In the genomic region with DNA sequence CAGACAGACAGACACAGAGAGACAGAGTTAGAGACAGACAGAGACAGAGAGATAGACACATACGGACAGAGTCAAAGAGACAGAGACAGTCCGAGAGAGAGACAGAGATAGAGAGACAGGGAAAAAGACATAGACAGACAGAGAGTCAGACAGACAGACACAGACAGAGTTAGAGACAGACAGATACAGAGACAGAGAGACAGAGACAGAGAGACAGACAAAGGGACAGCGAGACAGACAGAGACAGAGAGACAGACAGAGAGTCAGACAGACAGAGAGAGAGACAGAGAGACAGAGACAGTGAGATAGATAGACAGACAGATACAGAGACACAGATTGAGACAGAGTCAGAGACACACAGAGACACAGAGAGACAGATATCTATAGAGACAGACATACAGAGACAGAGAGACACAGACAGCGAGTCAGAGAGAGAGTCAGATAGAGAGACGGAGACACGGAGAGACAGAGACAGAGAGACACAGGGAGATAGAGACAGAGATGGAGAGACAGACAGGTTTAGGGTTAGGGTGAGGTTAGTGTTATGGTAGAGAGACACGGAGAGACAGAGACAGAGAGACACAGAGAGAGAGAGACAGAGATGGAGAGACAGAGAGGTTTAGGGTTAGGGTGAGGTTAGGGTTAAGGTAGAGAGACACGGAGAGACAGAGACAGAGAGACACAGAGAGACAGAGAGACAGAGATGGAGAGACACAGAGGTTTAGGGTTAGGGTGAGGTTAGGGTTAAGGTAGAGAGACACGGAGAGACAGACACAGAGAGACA, we compare ENCODE assay signal across 27 mouse cellular contexts. TPM values are rescaled to one million over a fixed set of nuclear protein-coding genes. Genes with fewer than 3 reads are reported as not detected.
DNase-seq lines count a peak whose midpoint lies in the region; ATAC-seq lines count a peak whose summit lies in the region.
"Not testable (repeated sequence)": the region's sequence is repeated elsewhere in the genome, so short reads cannot be mapped to it uniquely, and the experiment has no call there.
"Had no signal": no experiment of that assay in that cellular context is flagged by ENCODE, and none has a peak within 500 bp of the region (broad histone marks: within the 10 kb centered on the region; RNA-seq: fewer than 3 reads in every experiment).

No protein-coding gene starts in this region.

- H3K9me3 ChIP-seq in forebrain, embryonic 10.5 days: peaks cover 55% of the 10 kb centered on the region
- peaks cover 23% of the 10 kb centered on the region for H3K9me3 ChIP-seq in midbrain, embryonic 11.5 days (ENCODE audit: control insufficient read depth, low read length)

- H3K4me3 ChIP-seq in forebrain, embryonic 10.5 days; midbrain, embryonic 11.5 days (ENCODE audit: low read depth, low read length): not testable (repeated sequence)

- H3K27me3 ChIP-seq in forebrain, embryonic 10.5 days (ENCODE audit: poor library complexity, severe bottlenecking); midbrain, embryonic 11.5 days (ENCODE audit: control insufficient read depth, insufficient read depth, low read length): not testable (repeated sequence)

- DNase-seq in A20 (ENCODE audit: low read depth, low spot score) (peak; percentile 23), ES-CJ7 (ENCODE audit: low read depth, low spot score) (peak; percentile 80), NIH3T3 (ENCODE audit: low read depth) (peak; percentile 41)
- peak; percentile 20 for DNase-seq in embryo, embryonic 10.5 days (ENCODE audit: low spot score)
- DNase-seq in forebrain, embryonic 10.5 days (ENCODE audit: extremely low spot score, low spot score): peak; percentile 14
- DNase-seq in induced T-regulatory cell, adult 2 months (ENCODE audit: low read depth): peak; percentile 41
- DNase-seq in midbrain, embryonic 11.5 days (ENCODE audit: low spot score, missing footprints): peak; percentile 64
- peak; percentile 38 for DNase-seq in retina, postnatal 1 day

- 80% methylated on average over 5 of the region's 9 CpGs for WGBS in forebrain, embryonic 10.5 days
- WGBS in midbrain, embryonic 11.5 days: 82% methylated on average over 6 of the region's 9 CpGs

- not testable (repeated sequence) for H3K4me2 ChIP-seq in midbrain, embryonic 11.5 days

- not testable (repeated sequence) for H3K27ac ChIP-seq in forebrain, embryonic 10.5 days; midbrain, embryonic 11.5 days (ENCODE audit: low read depth, low read length)

- ATAC-seq in midbrain, embryonic 11.5 days (ENCODE audit: low FRiP score): not testable (repeated sequence)

- H3K9ac ChIP-seq in midbrain, embryonic 11.5 days (ENCODE audit: low read length): not testable (repeated sequence)

- not testable (repeated sequence) for H3K4me1 ChIP-seq in forebrain, embryonic 10.5 days; midbrain, embryonic 11.5 days (ENCODE audit: control insufficient read depth, insufficient read depth, low read length)

- peaks cover 28% of the 10 kb centered on the region for H3K36me3 ChIP-seq in forebrain, embryonic 10.5 days (replicated peaks)
- H3K36me3 ChIP-seq in midbrain, embryonic 11.5 days (ENCODE audit: control insufficient read depth, insufficient read depth, low read length): peaks cover 23% of the 10 kb centered on the region

RNA-seq across cellular contexts. Expression of gene Gm21860, which starts 18.2 kb away (rescaled TPM):
- not detected in 2 replicates for polyA plus RNA-seq in forebrain, embryonic 10.5 days (2016; fragmentation: Nextera tagmentation; extraction: Ambion mirVana)
- not detected in 2 replicates for polyA plus RNA-seq in midbrain, embryonic 11.5 days (2014; fragmentation: Nextera tagmentation; extraction: Ambion mirVana)
- polyA plus RNA-seq: C2C12; embryonic facial prominence, embryonic 12.5 days; forebrain, embryonic 16.5 days; G1E; heart, adult 2 months; heart, embryonic 12.5 days; heart, postnatal 0 days; hindbrain, embryonic 15.5 days; intestine, embryonic 15.5 days; kidney, adult 2 months; kidney, embryonic 16.5 days; limb, embryonic 13.5 days; liver, embryonic 12.5 days; liver, postnatal 0 days; lung, embryonic 16.5 days; midbrain, embryonic 13.5 days; neural tube, embryonic 11.5 days; spleen, adult 2 months; thymus, adult 2 months had no signal

RNA-seq across cellular contexts. Expression of gene Gm47283, which starts 48.1 kb away (rescaled TPM):
- polyA plus RNA-seq in forebrain, embryonic 10.5 days (2016; fragmentation: Nextera tagmentation; extraction: Ambion mirVana): not detected in 2 replicates
- not detected in 2 replicates for polyA plus RNA-seq in midbrain, embryonic 11.5 days (2014; fragmentation: Nextera tagmentation; extraction: Ambion mirVana)
- polyA plus RNA-seq: C2C12; embryonic facial prominence, embryonic 12.5 days; forebrain, embryonic 16.5 days; G1E; heart, adult 2 months; heart, embryonic 12.5 days; heart, postnatal 0 days; hindbrain, embryonic 15.5 days; intestine, embryonic 15.5 days; kidney, adult 2 months; kidney, embryonic 16.5 days; limb, embryonic 13.5 days; liver, embryonic 12.5 days; liver, postnatal 0 days; lung, embryonic 16.5 days; midbrain, embryonic 13.5 days; neural tube, embryonic 11.5 days; spleen, adult 2 months; thymus, adult 2 months had no signal

Comparison
In these comparisons a context has a peak if more than half of its experiments do, and no peak if none do; other contexts are left out.
1. DNase-seq: peak in every context shown above with its lines; median percentile 80 in ES-CJ7; 64 in midbrain, embryonic 11.5 days; 41 in NIH3T3; 41 in induced T-regulatory cell, adult 2 months; 38 in retina, postnatal 1 day; 23 in A20; 20 in embryo, embryonic 10.5 days; 14 in forebrain, embryonic 10.5 days.